Mouse (Mus musculus) E14TG2a.4 (cell line): ENCODE results near the gene Tril.

ENCODE experiments used
- CTCF ChIP-seq: conservative IDR thresholded peaks from 2 replicates; pipeline ENCODE4 v1.5.1; 2014; ENCODE audit warnings: low read length
- NANOG ChIP-seq: IDR thresholded peaks from 2 replicates; pipeline ENCODE4 v1.6.1; 2014; ENCODE audit warnings: borderline replicate concordance, low read length, mixed read lengths
- POU5F1 ChIP-seq: IDR thresholded peaks from 2 replicates; pipeline ENCODE4 v1.6.1; 2014; ENCODE audit warnings: low read length, borderline replicate concordance

DNA sequence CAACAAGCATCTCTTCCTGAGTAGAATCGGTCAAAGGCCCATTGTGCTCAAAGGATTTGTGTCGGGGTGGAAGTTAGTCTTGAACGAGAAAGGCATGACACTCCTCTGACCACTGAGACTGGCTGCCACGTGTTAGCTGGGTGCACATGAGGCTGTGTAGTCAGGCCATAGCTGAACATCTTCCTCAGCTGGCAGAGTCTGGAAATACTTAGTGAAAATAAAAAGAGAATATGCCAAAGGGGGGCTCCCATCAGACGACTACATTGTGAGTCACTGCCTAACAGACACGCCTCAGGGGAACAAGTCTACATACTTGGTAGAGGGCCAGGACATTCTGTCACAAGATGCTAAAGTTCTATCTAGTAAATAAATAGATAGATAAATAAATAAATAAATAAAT lies 16.5 kb downstream of the Tril start:
- TF ChIP-seq CTCF: no peak
- no peak for TF ChIP-seq POU5F1
- no peak for TF ChIP-seq NANOG
